Mouse (Mus musculus) kidney, embryonic 15.5 days (tissue): ENCODE measurements at regions not wholly inside any gene's neighbourhood (a gene's known extent, or its start where the extent isn't known, plus 50 kb on each side); places are given as distances from the start of the nearest gene placed in this dataset.
"Not testable (repeated sequence)": the region's sequence is repeated elsewhere in the genome, so short reads cannot be mapped to it uniquely, and the experiment has no call there.

Experiments
- ATAC-seq: fragments of 200-750 bp; cut with Nextera tagmentation; replicated peaks from 2 replicates; pipeline ENCODE4 v1.8.0; 2017; ENCODE audit warnings: moderate TSS enrichment; ENCODE audit not compliant: low FRiP score
- H3K27ac ChIP-seq: fragments of 300-500 bp; sonication (generic); 2 replicates; pipeline ENCODE4 v1.5.1; 2015; ENCODE audit warnings: mild to moderate bottlenecking, inconsistent platforms
- H3K27me3 ChIP-seq: fragments of 300-500 bp; sonication (generic); 2 replicates; pipeline ENCODE4 v1.6.1; 2015; ENCODE audit warnings: inconsistent platforms
- H3K36me3 ChIP-seq: fragments of 300-500 bp; sonication (generic); 2 replicates; pipeline ENCODE4 v1.6.1; 2015; ENCODE audit warnings: inconsistent platforms
- H3K4me1 ChIP-seq: fragments of 300-500 bp; sonication (generic); 2 replicates; pipeline ENCODE4 v1.6.1; 2015; ENCODE audit warnings: inconsistent platforms
- H3K4me2 ChIP-seq: fragments of 300-500 bp; sonication (generic); 2 replicates; pipeline ENCODE4 v1.6.1; 2015; ENCODE audit warnings: moderate library complexity, mild to moderate bottlenecking, inconsistent platforms
- H3K4me3 ChIP-seq: fragments of 300-500 bp; sonication (generic); replicated peaks from 2 replicates; pipeline ENCODE4 v1.5.1; 2015; ENCODE audit warnings: mild to moderate bottlenecking, inconsistent platforms
- H3K9ac ChIP-seq: fragments of 300-500 bp; sonication (generic); 2 replicates; pipeline ENCODE4 v1.6.1; 2015; ENCODE audit warnings: mild to moderate bottlenecking, inconsistent platforms
- H3K9me3 ChIP-seq: fragments of 300-500 bp; sonication (generic); replicated peaks from 2 replicates; pipeline ENCODE4 v1.6.1; 2016; ENCODE audit warnings: inconsistent platforms
- WGBS: fragments of 180-500 bp; shearing (Covaris S2); methylation state at CpG from one replicate; pipeline ENCODE4 v1.1.7; 2015; ENCODE audit warnings: mixed read lengths; 5-methylcytosine and 5-hydroxymethylcytosine counted together

GRCm38 (mm10) chr17:9066633-9067032, 78.5 kb downstream of the 1700010I14Rik start:
- H3K27me3 ChIP-seq, H3K9ac ChIP-seq, H3K9me3 ChIP-seq, ATAC-seq, H3K4me1 ChIP-seq, H3K36me3 ChIP-seq, H3K4me2 ChIP-seq, H3K4me3 ChIP-seq, H3K27ac ChIP-seq: not testable (repeated sequence)
- 15% methylated on average over 2 of the region's 2 CpGs for WGBS

DNA sequence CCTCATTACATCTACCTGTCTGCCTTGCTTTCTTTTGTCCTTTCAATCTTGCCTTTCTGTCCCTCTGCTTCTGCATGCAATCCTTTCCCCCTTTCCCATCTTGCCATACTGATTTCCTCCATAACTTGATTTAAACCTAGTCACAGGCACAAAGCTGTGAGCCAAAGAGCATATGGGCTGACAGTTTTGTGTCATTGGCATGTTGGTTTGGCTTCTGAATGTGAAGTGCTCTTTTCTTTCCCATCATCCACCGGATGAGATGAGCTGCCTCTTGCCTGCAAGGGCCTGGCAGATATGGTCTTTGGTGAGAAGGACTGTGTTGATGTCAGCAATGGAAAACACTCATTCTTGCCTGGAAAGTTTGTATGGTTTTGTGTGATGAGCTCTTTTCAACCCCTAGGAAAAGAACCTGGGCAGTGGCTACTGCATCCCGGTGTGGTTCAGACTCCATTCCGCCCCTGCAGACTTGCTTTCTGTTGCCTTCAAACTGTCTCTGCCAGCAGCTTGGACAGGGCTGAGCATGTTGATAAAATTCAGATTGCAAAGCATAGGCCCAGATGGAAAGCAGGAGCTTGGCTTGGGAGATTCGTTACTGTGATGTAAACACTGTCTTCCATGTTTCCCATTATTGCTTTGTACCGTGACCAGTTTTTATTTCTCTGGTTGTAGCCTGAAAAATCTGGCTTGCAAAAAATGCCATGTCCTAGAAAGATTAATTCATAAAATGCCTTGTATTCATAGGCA, 80.9 kb downstream of the 1700010I14Rik start:
- H3K4me3 ChIP-seq = no peak overlapping the region
- no peak overlapping the region for H3K27ac ChIP-seq
- H3K36me3 ChIP-seq = no peaks in the 10 kb centered on the region
- 84% methylated on average over 5 of the region's 5 CpGs for WGBS
- H3K27me3 ChIP-seq = no peaks in the 10 kb centered on the region
- H3K4me1 ChIP-seq = no peaks in the 10 kb centered on the region
- ATAC-seq = no peak
- no peak overlapping the region for H3K4me2 ChIP-seq
- no peaks in the 10 kb centered on the region for H3K9me3 ChIP-seq
- no peak overlapping the region for H3K9ac ChIP-seq

- H3K27ac ChIP-seq = no peak overlapping the region
- H3K27me3 ChIP-seq = no peaks in the 10 kb centered on the region
- no peaks in the 10 kb centered on the region for H3K4me1 ChIP-seq
- no peaks in the 10 kb centered on the region for H3K36me3 ChIP-seq
- H3K4me3 ChIP-seq = no peak overlapping the region
- no peak overlapping the region for H3K9ac ChIP-seq
- no peak overlapping the region for H3K4me2 ChIP-seq
- no peak for ATAC-seq
- H3K9me3 ChIP-seq = no peaks in the 10 kb centered on the region
- 90% methylated on average over 5 of the region's 5 CpGs for WGBS
These were observed 95.5 kb downstream of the 1700010I14Rik start for GRCm38 (mm10) chr17:9083629-9084028.

DNA sequence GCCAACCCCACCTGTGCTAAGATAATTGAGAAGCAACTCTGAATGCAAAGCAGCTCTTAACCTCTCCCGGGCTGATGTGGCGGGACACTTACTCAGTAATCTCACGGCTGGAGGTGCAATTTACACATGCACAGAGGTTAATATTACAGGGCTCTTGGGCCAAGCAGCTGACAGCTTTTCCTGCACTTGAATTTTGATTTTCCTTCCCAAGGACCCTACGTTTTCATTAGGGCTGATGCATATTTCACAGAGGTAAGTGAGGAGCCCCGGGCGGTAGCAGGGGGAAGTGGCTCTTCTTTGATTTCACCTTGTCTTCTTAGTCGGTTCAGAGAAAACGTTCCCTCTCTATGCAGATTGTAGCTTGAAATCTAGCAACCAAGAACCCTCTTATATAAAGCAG, 139.7 kb downstream of the 1700010I14Rik start:
- H3K27me3 ChIP-seq = 0 out of 2 replicates have a peak, but pooled peaks cover 2% of the 10 kb centered on the region
- no peak overlapping the region for H3K9ac ChIP-seq
- WGBS = 53% methylated on average over 8 of the region's 8 CpGs
- ATAC-seq = no peak
- H3K27ac ChIP-seq = no peak overlapping the region
- H3K4me3 ChIP-seq = no peak overlapping the region
- H3K4me1 ChIP-seq = no peaks in the 10 kb centered on the region
- no peaks in the 10 kb centered on the region for H3K9me3 ChIP-seq
- no peak overlapping the region for H3K4me2 ChIP-seq
- H3K36me3 ChIP-seq = no peaks in the 10 kb centered on the region

DNA sequence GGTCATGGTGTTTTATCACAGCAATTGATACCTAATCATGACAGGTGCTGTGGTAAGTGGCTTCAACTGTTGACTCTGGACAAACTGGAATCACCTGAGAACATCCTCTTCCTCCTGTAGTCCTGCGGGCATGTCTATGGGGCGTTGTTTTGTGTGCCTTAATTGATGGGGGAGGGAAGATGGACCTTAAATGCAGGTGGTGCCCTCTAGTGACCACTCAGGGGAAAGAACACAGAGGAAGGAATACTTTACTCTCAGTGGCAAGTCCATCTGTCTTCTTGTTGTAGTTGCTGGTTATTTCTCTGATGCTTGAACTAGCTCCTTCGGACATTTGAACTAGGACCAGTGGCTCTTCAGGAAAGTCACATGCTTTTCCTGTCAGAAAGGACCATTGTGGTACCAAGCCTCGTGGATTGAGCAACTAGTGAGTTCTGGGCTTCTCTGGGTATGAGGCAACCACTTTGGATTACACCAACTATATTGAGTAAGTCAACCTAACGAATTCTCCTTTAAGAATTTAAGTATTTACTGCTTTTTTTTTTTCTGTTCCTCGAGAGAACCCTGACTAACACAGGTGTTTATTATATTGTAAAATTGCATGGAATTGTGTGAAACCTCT, 157.6 kb downstream of the 1700010I14Rik start:
- no peak for ATAC-seq
- Histone ChIP-seq H3K4me3 (no peak overlapping the region), H3K27ac (no peak overlapping the region), H3K4me2 (no peak overlapping the region), H3K27me3 (no peaks in the 10 kb centered on the region), H3K9me3 (no peaks in the 10 kb centered on the region), H3K36me3 (no peaks in the 10 kb centered on the region), H3K9ac (no peak overlapping the region), H3K4me1 (no peaks in the 10 kb centered on the region)
- WGBS = 72% methylated on average over 6 of the region's 6 CpGs

- Histone ChIP-seq H3K4me1 (no peaks in the 10 kb centered on the region), H3K36me3 (no peaks in the 10 kb centered on the region), H3K27me3 (no peaks in the 10 kb centered on the region), H3K9me3 (no peaks in the 10 kb centered on the region), H3K27ac (no peak overlapping the region), H3K9ac (no peak overlapping the region), H3K4me3 (no peak overlapping the region), H3K4me2 (no peak overlapping the region)
- 95% methylated on average over 1 of the region's 1 CpGs for WGBS
- no peak for ATAC-seq
These were observed 162.5 kb downstream of the 1700010I14Rik start for GRCm38 (mm10) chr17:9150654-9151053.

DNA sequence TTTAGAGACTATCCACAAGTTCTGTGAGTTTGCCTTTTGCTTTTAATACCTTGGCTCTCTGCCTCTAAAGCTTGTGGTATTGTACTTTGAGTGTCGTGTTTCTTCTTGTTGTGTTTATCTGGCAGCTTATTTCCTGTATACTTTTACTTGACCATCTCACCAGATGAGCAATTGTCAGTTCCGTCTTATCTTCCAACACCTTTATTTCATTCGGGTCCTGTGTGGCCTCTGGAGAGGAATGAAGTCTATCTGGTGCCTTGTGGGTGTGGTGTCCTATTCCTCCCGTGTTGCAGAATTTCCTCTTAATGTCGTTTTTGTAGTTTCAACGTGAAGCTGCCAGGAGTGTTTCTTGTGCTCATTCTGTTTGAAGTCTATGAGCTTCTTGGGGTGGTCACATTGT, 174.0 kb downstream of the 1700010I14Rik start:
- no peak for ATAC-seq
- 79% methylated on average over 6 of the region's 6 CpGs for WGBS

GRCm38 (mm10) chr17:9162676-9163075, 174.5 kb downstream of the 1700010I14Rik start:
- Histone ChIP-seq H3K27ac (no peak overlapping the region), H3K4me3 (no peak overlapping the region), H3K9ac (no peak overlapping the region), H3K36me3 (no peaks in the 10 kb centered on the region), H3K27me3 (0 out of 2 replicates have a peak, but pooled peaks cover 4% of the 10 kb centered on the region), H3K9me3 (no peaks in the 10 kb centered on the region), H3K4me2 (no peak overlapping the region), H3K4me1 (peaks cover 8% of the 10 kb centered on the region)
- 79% methylated on average over 5 of the region's 5 CpGs for WGBS
- no peak for ATAC-seq

More for the DNA sequence above, 174.0 kb downstream of the 1700010I14Rik start:
- Histone ChIP-seq H3K27ac (no peak overlapping the region), H3K9me3 (no peaks in the 10 kb centered on the region), H3K36me3 (no peaks in the 10 kb centered on the region), H3K4me2 (no peak overlapping the region), H3K27me3 (0 out of 2 replicates have a peak, but pooled peaks cover 4% of the 10 kb centered on the region), H3K4me3 (no peak overlapping the region), H3K4me1 (peaks cover 3% of the 10 kb centered on the region), H3K9ac (no peak overlapping the region)

- no peak for ATAC-seq
- Histone ChIP-seq H3K36me3 (no peaks in the 10 kb centered on the region), H3K27me3 (0 out of 2 replicates have a peak, but pooled peaks cover 4% of the 10 kb centered on the region), H3K9me3 (no peaks in the 10 kb centered on the region), H3K4me1 (peaks cover 14% of the 10 kb centered on the region), H3K4me3 (no peak overlapping the region), H3K27ac (no peak overlapping the region), H3K4me2 (no peak overlapping the region), H3K9ac (no peak overlapping the region)
- WGBS = 88% methylated on average over 3 of the region's 3 CpGs
These were observed 175.2 kb downstream of the 1700010I14Rik start for GRCm38 (mm10) chr17:9163285-9163684.

DNA sequence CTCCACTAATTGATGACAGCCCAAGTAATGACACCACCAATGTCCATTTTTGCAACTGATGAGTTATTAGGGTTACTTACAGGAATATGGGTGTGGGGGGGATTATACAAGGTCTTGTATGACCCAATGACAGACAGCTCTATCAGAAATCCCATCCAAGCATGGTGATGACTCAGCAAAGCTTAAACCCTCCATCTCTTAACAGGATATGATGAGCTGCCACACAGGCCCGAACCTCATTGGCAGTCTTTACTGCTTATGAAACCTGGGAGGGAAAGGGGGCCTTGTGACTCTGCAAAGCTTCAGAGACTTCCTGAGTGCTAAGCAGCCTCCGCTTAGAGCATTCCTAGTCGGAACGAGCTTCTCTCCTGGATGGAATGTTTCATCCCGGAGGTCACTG, 176.4 kb downstream of the 1700010I14Rik start:
- Histone ChIP-seq H3K4me2 (no peak overlapping the region), H3K36me3 (no peaks in the 10 kb centered on the region), H3K9me3 (no peaks in the 10 kb centered on the region), H3K4me1 (peaks cover 18% of the 10 kb centered on the region), H3K27ac (no peak overlapping the region), H3K9ac (no peak overlapping the region), H3K27me3 (0 out of 2 replicates have a peak, but pooled peaks cover 4% of the 10 kb centered on the region), H3K4me3 (no peak overlapping the region)
- WGBS = 89% methylated on average over 5 of the region's 5 CpGs
- no peak for ATAC-seq

GRCm38 (mm10) chr17:9167161-9167560, 179.0 kb downstream of the 1700010I14Rik start:
- peak; percentile 86 for ATAC-seq
- H3K36me3 ChIP-seq = no peaks in the 10 kb centered on the region

DNA sequence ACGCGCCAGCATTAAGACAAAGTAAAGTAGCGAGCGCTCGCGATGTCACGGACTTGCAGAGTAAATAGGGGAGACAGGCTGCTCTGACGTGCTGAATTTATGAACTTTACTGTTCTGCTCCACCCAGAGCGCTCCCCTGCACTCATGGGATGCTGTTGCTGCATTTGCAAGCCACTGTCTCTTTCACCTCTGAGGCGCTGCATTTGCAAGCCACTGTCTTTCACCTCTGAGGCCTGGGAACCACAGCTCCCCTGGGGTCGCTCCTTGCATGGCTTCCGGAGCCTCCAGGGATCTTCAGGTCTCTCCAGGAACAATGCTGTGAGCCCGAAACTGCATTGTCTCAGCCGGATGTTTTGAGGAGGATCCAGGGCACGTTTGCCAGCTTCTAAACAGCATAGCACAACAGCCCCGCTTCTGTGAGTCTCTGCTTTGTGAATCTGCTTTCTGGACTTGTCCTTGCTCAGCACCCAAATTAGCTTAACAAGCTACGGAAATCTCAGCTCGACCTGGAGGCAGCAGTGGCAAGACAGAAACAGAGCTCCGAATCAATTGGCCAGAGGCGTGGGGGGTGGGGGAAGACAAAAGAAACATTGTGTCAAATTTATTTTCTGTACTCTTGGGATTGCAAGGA, 179.6 kb downstream of the 1700010I14Rik start:
- Histone ChIP-seq H3K27ac (no peak overlapping the region), H3K27me3 (0 out of 2 replicates have a peak, but pooled peaks cover 4% of the 10 kb centered on the region), H3K4me3 (peak overlapping the region; percentile 46), H3K9ac (peak overlapping the region; percentile 45; the same call in 1 of the 2 replicates), H3K36me3 (no peaks in the 10 kb centered on the region), H3K4me2 (peak overlapping the region; percentile 92), H3K9me3 (no peaks in the 10 kb centered on the region), H3K4me1 (peaks cover 22% of the 10 kb centered on the region)
- 1% methylated on average over 20 of the region's 20 CpGs for WGBS
- ATAC-seq = peak; percentile 52

More at GRCm38 (mm10) chr17:9167161-9167560, 179.0 kb downstream of the 1700010I14Rik start:
- Histone ChIP-seq H3K9me3 (no peaks in the 10 kb centered on the region), H3K9ac (peak overlapping the region; percentile 45; the same call in 1 of the 2 replicates), H3K4me3 (peak overlapping the region; percentile 46), H3K4me2 (peak overlapping the region; percentile 92), H3K27me3 (0 out of 2 replicates have a peak, but pooled peaks cover 4% of the 10 kb centered on the region), H3K4me1 (peaks cover 22% of the 10 kb centered on the region), H3K27ac (no peak overlapping the region)
- whole genome bisulfite sequencing = under 1% methylated on average over 10 of the region's 10 CpGs
